Mouse (Mus musculus): ENCODE measurements at regions not wholly inside any gene's neighbourhood (a gene's known extent, or its start where the extent isn't known, plus 50 kb on each side); places are given as distances from the start of the nearest gene placed in this dataset.
A peak's percentile ranks its signal among the peaks of the same experiment; 100 is the strongest.

DNA sequence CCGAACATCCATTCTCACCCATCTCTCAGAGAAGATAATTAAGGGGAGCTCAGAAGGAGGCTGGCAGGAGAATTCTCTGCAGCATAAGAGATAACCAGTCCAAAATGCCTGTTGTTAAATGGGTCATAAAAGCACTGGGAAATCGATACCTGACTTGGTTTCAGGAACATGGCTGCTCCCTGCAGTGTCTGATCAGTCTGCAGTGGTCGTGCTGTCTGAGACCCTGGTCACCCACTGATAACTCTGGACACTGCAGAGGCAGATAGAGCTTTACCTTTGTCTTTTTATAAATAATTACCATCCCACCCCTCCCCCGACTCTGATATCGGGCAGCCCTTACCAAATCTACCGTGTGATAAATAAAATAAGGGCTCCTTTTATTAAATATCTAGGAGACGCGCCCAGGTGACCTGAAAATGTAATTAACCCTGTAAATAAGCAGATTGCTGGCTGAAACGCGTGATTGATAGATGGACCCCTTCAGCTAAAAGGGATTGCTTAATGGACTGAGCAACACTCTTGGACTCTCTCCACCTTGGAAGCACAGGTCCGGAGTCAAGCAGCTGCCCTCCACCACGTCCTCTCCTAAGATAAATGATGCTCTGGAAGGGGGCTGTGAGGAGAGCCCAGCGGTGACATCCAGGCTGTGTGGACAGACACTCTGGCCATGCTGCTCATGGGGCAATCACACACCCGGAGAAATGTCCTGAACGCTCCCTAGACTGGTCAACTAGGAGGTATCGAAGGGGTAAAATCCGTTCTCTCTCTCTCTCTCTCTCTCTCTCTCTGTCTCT lies 384.4 kb downstream of the Mtx2 start:
- Histone ChIP-seq H3K27ac (replicated peaks; ENCODE audit: low read depth, low read length) (no peak overlapping the region), H3K27me3 (replicated peaks; ENCODE audit: control insufficient read depth, insufficient read depth, low read length) (no peaks in the 10 kb centered on the region; the same call in 1 of the 2 replicates), H3K36me3 (ENCODE audit: control insufficient read depth, insufficient read depth, low read length) (no peaks in the 10 kb centered on the region), H3K4me3 (ENCODE audit: low read depth, low read length) (no peak overlapping the region), H3K9me3 (ENCODE audit: control insufficient read depth, low read length) (no peaks in the 10 kb centered on the region), H3K4me2 (ENCODE audit: low read depth, low read length) (no peak overlapping the region), H3K9ac (ENCODE audit: low read depth, low read length) (no peak overlapping the region), H3K4me1 (ENCODE audit: control insufficient read depth, insufficient read depth, low read length) (peaks cover 12% of the 10 kb centered on the region)
- DNase-seq (ENCODE audit: low spot score) (no peak), ATAC-seq (ENCODE audit: low read depth) (no peak)
- WGBS, result 81% methylated on average over 17 of the region's 17 CpGs

- Histone ChIP-seq H3K4me2 (ENCODE audit: low read depth, low read length) (no peak overlapping the region), H3K4me1 (ENCODE audit: control insufficient read depth, insufficient read depth, low read length) (peaks cover 9% of the 10 kb centered on the region), H3K9me3 (ENCODE audit: control insufficient read depth, low read length) (no peaks in the 10 kb centered on the region), H3K4me3 (ENCODE audit: low read depth, low read length) (no peak overlapping the region), H3K36me3 (ENCODE audit: control insufficient read depth, insufficient read depth, low read length) (no peaks in the 10 kb centered on the region), H3K9ac (ENCODE audit: low read depth, low read length) (no peak overlapping the region), H3K27ac (replicated peaks; ENCODE audit: low read depth, low read length) (no peak overlapping the region), H3K27me3 (replicated peaks; ENCODE audit: control insufficient read depth, insufficient read depth, low read length) (no peaks in the 10 kb centered on the region)
- 84% methylated on average over 5 of the region's 5 CpGs for WGBS
- ATAC-seq (ENCODE audit: low read depth), result no peak
- no peak for DNase-seq (ENCODE audit: low spot score)
Measured at GRCm38 (mm10) chr2:75216931-75217330, 391.3 kb downstream of the Mtx2 start.

DNA sequence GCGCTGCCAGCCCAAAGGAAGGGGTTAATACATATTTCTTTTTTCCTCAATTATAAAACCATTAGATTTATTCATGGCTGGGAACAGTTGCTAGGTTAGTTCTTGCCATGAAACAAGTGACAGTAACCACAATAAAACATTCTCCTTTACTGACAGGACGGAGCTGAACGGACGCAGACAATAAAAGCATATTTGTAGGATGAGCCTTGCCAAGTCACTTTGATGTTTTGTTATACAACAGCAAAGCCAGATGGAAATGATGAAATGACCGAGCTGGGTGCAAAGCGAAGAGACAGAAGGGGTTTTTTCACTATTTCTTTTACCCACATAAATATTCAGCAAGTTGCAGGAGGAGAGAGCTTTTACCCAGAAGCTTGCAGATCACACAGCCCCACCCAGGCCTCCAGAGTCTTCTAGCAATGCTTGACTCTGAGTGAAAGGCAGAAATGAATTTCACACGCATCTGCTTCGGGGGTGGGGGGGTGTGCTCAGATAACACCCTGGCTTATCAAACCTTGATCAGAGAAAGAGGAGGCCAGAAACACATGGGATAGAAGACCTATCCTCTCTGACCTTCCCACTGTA lies 395.3 kb downstream of the Mtx2 start:
- 47% methylated on average over 8 of the region's 8 CpGs for WGBS

DNA sequence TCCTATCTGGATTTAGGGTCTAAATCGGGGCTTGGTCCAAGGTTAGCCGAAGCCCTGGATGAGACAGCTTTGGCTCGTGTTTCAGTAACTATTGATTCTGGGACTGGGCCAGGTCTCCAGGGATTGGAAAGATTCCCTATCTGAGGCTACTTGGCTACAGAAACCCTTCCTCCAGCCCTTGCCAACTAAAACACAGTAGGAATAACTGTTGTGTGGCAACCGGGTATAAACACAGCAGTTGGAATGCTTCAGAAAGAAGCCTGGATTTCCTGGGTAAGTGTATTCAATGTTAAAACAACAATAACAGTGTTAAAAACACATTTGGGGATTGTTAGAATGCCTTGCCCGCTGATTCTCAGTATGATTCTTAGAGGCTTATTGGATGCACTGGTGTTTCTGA lies 398.8 kb downstream of the Mtx2 start:
- H3K4me1 ChIP-seq (ENCODE audit: control insufficient read depth, insufficient read depth, low read length), result peaks cover 19% of the 10 kb centered on the region
- H3K9ac ChIP-seq (ENCODE audit: low read depth, low read length), result no peak overlapping the region
- no peaks in the 10 kb centered on the region for H3K36me3 ChIP-seq (ENCODE audit: control insufficient read depth, insufficient read depth, low read length)
- no peak overlapping the region for H3K4me3 ChIP-seq (ENCODE audit: low read depth, low read length)
- 23% methylated on average over 5 of the region's 5 CpGs for WGBS
- H3K27ac ChIP-seq (replicated peaks; ENCODE audit: low read depth, low read length), result peak overlapping the region; percentile 45; the same call in 1 of the 2 replicates
- DNase-seq (ENCODE audit: low spot score) (peak; percentile 91), ATAC-seq (ENCODE audit: low read depth) (peak; percentile 91)
- H3K27me3 ChIP-seq (replicated peaks; ENCODE audit: control insufficient read depth, insufficient read depth, low read length), result no peaks in the 10 kb centered on the region
- H3K9me3 ChIP-seq (ENCODE audit: control insufficient read depth, low read length), result no peaks in the 10 kb centered on the region
- peak overlapping the region; percentile 16; the same call in 1 of the 2 replicates for H3K4me2 ChIP-seq (ENCODE audit: low read depth, low read length)

More for the DNA sequence above, 395.3 kb downstream of the Mtx2 start:
- ATAC-seq (ENCODE audit: low read depth) (no peak), DNase-seq (ENCODE audit: low spot score) (peak; percentile 67)
- no peaks in the 10 kb centered on the region for H3K27me3 ChIP-seq (replicated peaks; ENCODE audit: control insufficient read depth, insufficient read depth, low read length)
- no peak overlapping the region for H3K27ac ChIP-seq (replicated peaks; ENCODE audit: low read depth, low read length)
- no peak overlapping the region for H3K4me2 ChIP-seq (ENCODE audit: low read depth, low read length)
- no peaks in the 10 kb centered on the region for H3K9me3 ChIP-seq (ENCODE audit: control insufficient read depth, low read length)
- peaks cover 19% of the 10 kb centered on the region for H3K4me1 ChIP-seq (ENCODE audit: control insufficient read depth, insufficient read depth, low read length)
- no peaks in the 10 kb centered on the region for H3K36me3 ChIP-seq (ENCODE audit: control insufficient read depth, insufficient read depth, low read length)
- no peak overlapping the region for H3K9ac ChIP-seq (ENCODE audit: low read depth, low read length)
- H3K4me3 ChIP-seq (ENCODE audit: low read depth, low read length), result no peak overlapping the region

- Histone ChIP-seq H3K36me3 (ENCODE audit: control insufficient read depth, insufficient read depth, low read length) (no peaks in the 10 kb centered on the region), H3K4me2 (ENCODE audit: low read depth, low read length) (no peak overlapping the region), H3K27me3 (replicated peaks; ENCODE audit: control insufficient read depth, insufficient read depth, low read length) (no peaks in the 10 kb centered on the region), H3K27ac (replicated peaks; ENCODE audit: low read depth, low read length) (no peak overlapping the region), H3K4me3 (ENCODE audit: low read depth, low read length) (no peak overlapping the region), H3K9ac (ENCODE audit: low read depth, low read length) (no peak overlapping the region), H3K4me1 (ENCODE audit: control insufficient read depth, insufficient read depth, low read length) (peaks cover 6% of the 10 kb centered on the region; the same call in 1 of the 2 replicates), H3K9me3 (ENCODE audit: control insufficient read depth, low read length) (no peaks in the 10 kb centered on the region)
- DNase-seq (ENCODE audit: low spot score) (no peak), ATAC-seq (ENCODE audit: low read depth) (no peak)
- WGBS, result 87% methylated on average over 1 of the region's 1 CpGs
Measured at GRCm38 (mm10) chr2:75240976-75241375, 415.4 kb downstream of the Mtx2 start.

DNA sequence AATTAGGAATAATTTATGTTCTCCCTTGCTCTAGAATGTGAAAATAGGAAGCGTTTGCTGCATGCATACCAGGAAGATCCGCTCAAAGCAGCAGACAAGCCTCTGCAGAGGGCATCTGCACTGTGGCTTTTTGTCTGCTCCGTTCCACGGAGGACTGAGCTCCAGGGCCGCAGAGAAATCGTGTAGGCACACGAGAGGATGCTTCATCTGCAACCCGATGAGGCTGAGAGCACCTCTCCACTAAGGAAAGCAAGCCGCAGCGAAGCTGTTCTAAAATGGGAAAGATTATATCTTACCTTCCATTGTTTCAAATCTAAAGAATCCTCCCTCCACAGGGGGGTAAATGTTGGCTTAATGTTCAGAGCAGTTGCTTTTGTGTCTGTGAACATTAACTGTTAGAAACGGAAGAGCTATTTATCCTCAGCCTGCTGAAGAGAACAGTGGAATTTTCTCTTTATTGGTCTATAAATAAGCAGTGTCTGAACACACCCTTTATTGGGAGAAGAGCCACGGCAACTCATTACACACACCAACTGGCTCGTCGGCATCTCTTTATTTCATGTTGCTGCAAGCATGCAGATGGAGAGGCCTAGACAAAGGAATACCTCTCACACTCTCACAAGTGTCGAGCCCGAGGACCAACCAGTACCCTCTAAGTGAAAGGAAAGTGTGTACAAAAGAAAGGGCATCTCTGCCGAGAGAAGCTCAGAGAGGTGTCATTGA lies 414.6 kb upstream of the Hnrnpa3 start:
- ATAC-seq (ENCODE audit: low read depth) (no peak), DNase-seq (ENCODE audit: low spot score) (peak; percentile 38)
- H3K4me3 ChIP-seq (ENCODE audit: low read depth, low read length), result no peak overlapping the region
- 0 out of 2 replicates have a peak overlapping the region, but pooled peaks have one; percentile 24 for H3K27ac ChIP-seq (replicated peaks; ENCODE audit: low read depth, low read length)
- H3K9ac ChIP-seq (ENCODE audit: low read depth, low read length), result no peak overlapping the region
- H3K4me2 ChIP-seq (ENCODE audit: low read depth, low read length), result no peak overlapping the region
- peaks cover 6% of the 10 kb centered on the region; the same call in 1 of the 2 replicates for H3K4me1 ChIP-seq (ENCODE audit: control insufficient read depth, insufficient read depth, low read length)
- H3K36me3 ChIP-seq (ENCODE audit: control insufficient read depth, insufficient read depth, low read length), result no peaks in the 10 kb centered on the region
- H3K9me3 ChIP-seq (ENCODE audit: control insufficient read depth, low read length), result no peaks in the 10 kb centered on the region
- H3K27me3 ChIP-seq (replicated peaks; ENCODE audit: control insufficient read depth, insufficient read depth, low read length), result no peaks in the 10 kb centered on the region
- 57% methylated on average over 17 of the region's 17 CpGs for WGBS

DNA sequence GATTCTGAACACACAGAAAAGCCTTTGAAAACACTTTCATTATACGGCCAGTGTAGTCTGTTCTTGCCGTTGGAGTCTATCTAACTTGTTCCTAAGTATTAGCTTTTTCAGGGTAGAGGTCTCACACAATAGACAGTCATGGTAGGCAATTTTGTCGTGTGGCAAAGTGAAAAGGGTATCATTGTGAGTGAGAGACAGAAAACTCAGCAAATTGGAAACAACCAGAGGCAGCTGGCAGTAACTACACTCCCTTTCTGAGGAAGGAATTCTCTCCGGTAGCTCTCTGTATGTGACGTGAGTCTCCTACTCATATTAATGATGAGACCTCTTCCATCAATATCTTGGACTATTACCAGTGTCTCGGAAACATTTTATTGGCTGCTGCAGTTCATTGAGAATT lies 413.8 kb upstream of the Hnrnpa3 start:
- Histone ChIP-seq H3K9ac (ENCODE audit: low read depth, low read length) (no peak overlapping the region), H3K27ac (replicated peaks; ENCODE audit: low read depth, low read length) (peak overlapping the region; percentile 24; the same call in 1 of the 2 replicates), H3K4me2 (ENCODE audit: low read depth, low read length) (no peak overlapping the region), H3K27me3 (replicated peaks; ENCODE audit: control insufficient read depth, insufficient read depth, low read length) (no peaks in the 10 kb centered on the region), H3K4me1 (ENCODE audit: control insufficient read depth, insufficient read depth, low read length) (peaks cover 6% of the 10 kb centered on the region; the same call in 1 of the 2 replicates), H3K9me3 (ENCODE audit: control insufficient read depth, low read length) (no peaks in the 10 kb centered on the region), H3K36me3 (ENCODE audit: control insufficient read depth, insufficient read depth, low read length) (no peaks in the 10 kb centered on the region), H3K4me3 (ENCODE audit: low read depth, low read length) (no peak overlapping the region)
- WGBS, result 87% methylated on average over 6 of the region's 6 CpGs
- DNase-seq (ENCODE audit: low spot score) (no peak), ATAC-seq (ENCODE audit: low read depth) (no peak)

DNA sequence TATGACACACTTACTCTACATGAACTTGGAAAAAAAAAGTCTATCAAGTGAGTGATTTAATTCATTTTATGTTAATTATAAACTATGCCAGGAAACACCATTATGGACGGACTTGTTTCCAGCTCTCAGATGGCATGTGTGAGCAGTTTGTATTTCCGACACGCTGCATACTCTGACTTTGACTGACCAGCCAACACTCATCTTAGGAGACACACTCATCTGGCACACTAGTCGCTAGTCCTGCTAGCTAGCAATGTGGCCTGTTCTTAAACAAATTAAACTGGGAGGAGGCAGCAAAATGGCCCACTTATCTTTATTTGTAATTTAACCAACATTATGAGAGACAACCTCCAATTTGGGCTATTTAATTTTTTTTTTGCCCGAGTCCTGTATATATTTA lies 413.4 kb upstream of the Hnrnpa3 start:
- Histone ChIP-seq H3K4me3 (ENCODE audit: low read depth, low read length) (no peak overlapping the region), H3K4me2 (ENCODE audit: low read depth, low read length) (no peak overlapping the region), H3K9me3 (ENCODE audit: control insufficient read depth, low read length) (no peaks in the 10 kb centered on the region), H3K36me3 (ENCODE audit: control insufficient read depth, insufficient read depth, low read length) (no peaks in the 10 kb centered on the region), H3K4me1 (ENCODE audit: control insufficient read depth, insufficient read depth, low read length) (peaks cover 6% of the 10 kb centered on the region; the same call in 1 of the 2 replicates), H3K27ac (replicated peaks; ENCODE audit: low read depth, low read length) (no peak overlapping the region), H3K9ac (ENCODE audit: low read depth, low read length) (no peak overlapping the region), H3K27me3 (replicated peaks; ENCODE audit: control insufficient read depth, insufficient read depth, low read length) (no peaks in the 10 kb centered on the region)
- DNase-seq (ENCODE audit: low spot score) (no peak), ATAC-seq (ENCODE audit: low read depth) (no peak)
- WGBS, result 71% methylated on average over 5 of the region's 5 CpGs
